Mouse (Mus musculus) heart, adult 8-10 months (tissue): ENCODE data around the gene Ceacam20. TPM values are rescaled to one million over a fixed set of nuclear protein-coding genes. Genes with fewer than 3 reads are reported as not detected.
A peak's percentile ranks its signal among the peaks of the same experiment; 100 is the strongest.
"Not testable (repeated sequence)": the region's sequence is repeated elsewhere in the genome, so short reads cannot be mapped to it uniquely, and the experiment has no call there.

Experiments used
- DNase-seq: peaks from one replicate; pipeline ENCODE4 v3.0.0; 2022; ENCODE audit warnings: low spot score
- total RNA-seq, 4 experiments: library from RNA; stranded (reverse); gene quantifications; 2 replicates each; pipeline ENCODE4 v1.2.4; 2022

The Ceacam20 gene
- not detected for total RNA-seq

DNA sequence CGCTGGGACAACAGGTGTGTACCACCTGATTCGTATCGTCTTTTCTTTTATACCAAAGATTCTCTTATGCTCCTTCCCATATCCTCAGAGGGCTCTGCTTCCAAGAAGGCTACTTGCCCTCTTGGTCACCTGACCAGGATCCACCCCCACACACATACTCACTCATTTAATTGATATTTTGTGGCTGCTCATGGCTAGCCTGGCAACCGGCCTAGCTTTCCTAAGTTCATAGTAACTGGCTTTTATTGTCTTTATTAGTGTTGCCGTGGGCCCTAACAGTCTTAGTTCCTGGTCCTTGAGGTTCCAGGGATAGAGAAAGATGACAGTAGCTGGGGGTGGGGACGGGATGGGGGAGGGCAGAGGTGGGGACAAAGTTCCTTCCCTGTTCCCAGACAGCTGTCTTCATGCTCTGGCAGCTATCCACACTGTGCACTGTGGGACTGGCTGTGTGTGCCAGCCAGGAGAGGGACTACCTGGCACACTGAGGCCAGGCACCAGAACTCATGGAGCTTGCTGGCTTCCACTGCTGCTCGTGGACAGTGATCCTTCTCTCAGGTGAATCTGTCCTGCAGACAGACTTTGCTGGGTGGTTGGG is at the start of gene Ceacam20:
Gene Ceacam20, plus strand, starts transcription at position 428 of the 595 bp plus-strand sequence.
- DNase-seq, result no peak

DNA sequence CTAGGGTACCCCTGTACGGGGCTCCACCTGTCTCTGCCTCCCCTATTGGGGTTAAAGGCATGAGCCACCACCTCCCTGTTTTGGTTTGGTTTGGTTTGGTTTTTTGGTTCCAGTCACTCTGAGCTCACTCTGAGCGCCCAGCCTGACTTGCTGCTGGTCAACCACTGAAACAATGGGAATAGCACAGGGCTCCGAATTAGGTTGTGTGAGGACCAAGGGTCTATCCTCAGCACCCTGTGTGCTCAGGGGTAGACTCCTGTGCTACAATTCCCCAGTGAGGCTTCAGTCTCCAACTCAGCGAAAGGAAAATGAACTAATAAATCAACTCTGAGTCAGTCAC is 45.1 kb upstream of the Ceacam20 start:
- DNase-seq, result no peak

DNA sequence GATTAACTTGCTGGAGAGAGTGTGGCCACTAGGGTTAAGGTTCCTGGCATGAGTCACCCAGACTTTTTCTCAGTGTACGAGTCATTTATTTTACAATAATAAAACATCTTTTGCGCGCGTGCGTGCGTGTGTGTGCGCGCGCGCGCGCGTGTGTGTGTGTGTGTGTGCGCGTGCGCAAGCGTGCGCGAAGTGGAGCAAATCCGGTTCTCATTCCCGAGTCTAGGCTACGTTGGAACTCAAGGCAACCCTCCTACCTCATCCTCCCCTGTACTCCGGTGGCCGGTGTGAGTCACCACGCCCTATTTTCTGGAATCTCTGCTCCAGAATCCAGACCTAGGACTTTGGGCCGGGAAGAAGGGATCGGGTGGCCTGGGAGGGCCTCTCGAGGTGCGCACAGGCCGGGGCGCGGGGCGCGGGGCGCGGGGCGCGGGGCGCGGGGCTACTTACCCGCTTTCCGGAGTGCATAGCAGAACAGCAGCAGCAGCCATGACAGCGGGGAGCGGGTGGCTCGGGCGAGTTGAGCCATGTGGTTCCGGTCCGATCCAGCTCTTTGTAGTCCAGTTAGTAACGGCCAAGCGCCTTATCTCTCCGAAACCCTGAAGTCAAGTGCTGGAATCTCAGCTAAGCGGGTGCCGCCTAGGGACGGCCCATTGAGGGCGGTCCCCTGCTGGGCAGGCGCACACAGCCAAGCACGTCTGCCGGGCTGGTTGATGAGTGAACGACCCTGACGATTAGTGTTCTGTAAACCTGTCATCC is 44.5 kb upstream of the Ceacam20 start, which contains the start of gene Pvr:
Gene Pvr, minus strand, starts transcription at position 655 of the 756 bp plus-strand sequence.
- DNase-seq, result peak; percentile 87

DNA sequence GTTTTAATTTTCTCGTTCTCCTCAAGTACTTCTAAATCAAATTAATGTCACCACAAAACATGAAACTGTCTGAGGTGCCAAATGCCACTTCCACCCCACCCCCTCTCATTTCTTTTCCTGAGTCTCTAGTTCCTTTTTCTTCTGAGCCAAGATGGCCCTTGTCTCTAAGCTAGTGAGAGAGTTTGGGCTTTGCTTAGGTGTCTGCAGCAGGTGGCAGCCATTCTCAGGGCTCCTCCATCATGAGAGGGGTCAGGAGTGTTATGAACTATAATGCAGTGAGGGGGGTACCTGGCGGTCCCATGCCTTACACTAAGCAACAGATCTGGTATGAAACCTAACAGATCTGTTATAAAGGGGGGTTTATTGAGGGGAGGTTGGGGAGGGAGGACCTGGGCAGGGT is 41.9 kb upstream of the Ceacam20 start:
- no peak for DNase-seq

DNA sequence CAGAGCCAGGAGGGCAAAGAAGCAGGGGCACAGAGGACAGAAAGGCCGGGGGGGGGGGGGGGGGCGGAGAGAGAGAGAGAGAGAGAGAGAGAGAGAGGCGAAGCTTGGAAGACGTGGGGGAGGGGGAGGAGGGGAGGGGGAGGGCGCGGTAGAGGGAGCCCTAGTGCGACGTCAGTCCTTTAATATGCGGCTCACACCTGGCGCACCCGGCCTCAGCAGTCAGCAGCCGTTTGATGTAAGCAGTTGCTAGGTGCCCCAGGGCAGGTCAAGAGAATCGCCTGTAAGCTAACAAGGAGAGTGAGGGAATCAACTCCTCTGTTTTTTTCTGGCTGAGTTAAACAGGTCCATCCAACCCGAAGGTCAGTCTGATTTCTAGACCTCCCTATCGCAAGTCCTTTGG is 41.4 kb upstream of the Ceacam20 start:
- no peak for DNase-seq

DNA sequence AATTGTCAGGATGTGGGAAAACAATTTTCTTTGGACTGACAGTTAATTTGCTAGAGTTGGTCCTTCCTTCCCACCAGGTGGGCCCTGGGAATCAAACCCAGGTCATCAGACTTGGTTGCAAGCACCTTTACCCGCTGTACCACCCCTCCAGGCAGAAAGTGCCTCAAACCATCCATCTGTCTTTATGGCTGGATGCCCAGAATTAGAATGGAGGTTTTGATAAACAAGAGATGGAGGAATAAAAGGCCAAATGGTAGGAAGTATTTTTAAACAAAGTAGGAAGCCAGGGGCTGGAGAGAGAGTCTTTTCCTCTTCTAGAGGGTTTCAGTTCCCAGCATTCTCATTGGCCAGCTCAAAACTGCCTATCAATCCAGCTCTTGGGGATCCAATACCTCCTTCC is 39.8 kb upstream of the Ceacam20 start:
- DNase-seq, result no peak

DNA sequence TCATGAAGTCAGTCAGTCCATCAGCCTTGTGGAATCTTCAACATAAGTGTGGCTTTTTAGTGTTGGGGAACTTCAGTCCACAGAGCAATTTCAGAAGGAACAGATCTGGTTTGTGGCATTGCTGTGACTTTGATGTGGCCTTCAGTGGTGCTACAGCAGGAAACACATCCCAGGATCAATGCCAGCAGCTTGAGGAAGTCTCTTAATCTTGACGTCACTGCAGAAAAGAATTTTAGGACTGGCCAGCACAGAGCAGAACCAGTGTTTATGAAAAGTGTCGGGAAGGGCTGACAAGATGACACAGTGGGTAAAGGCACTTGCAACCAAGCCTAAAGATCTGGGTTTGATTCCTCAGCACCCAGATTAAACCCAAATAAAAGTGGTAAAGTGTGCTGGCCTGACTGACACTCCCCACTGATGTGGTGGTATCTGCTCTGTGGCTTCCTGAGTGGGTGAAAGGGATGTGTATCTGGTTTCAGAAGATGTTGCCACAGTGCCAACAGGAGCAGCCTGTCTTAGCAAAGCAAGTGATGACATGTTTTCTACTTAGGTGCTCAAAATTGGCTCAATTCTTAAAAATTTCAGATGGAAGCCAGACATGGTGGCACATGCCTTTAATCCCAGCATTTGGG is 38.2 kb upstream of the Ceacam20 start:
- DNase-seq, result peak; percentile 53

DNA sequence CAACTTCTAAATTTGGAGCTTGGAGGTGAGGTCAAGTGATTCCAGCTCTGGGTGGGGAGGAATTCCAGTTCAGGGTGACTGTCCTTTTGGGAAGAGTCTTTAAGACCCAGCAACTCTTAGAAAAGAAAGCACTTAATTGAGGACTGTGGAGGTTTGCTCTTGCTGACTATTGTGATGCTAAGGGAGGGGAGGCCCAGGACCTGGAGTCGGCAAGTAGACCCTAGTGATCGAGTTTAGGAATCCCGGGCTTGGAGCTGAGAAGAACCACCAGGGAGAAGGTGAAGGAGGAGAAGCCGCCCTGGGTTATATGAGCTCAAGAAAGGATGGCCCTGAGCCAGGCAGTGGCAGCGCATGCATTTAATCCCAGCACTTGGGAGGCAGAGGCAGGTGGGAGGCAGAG is 36.7 kb upstream of the Ceacam20 start:
- no peak for DNase-seq

DNA sequence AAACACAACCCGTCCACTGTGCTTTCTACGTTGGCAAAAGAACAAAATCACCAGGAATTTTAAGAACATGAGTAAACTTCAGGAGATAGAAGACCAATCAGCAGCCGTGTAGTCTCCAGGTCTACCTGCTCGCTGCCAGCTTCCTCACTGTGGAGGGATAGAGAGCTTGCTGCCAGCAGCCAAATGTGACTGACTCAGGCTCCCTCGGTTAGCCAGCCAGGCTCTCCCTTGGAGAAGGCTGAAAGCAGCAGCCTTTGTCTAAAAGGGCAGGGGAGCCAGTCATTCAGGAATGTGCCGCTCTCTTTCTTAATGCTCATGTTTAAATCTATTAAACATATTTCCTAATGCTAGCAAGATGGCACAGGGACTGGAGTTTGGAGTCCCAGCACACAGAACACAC is 34.7 kb upstream of the Ceacam20 start:
- DNase-seq, result not testable (repeated sequence)

DNA sequence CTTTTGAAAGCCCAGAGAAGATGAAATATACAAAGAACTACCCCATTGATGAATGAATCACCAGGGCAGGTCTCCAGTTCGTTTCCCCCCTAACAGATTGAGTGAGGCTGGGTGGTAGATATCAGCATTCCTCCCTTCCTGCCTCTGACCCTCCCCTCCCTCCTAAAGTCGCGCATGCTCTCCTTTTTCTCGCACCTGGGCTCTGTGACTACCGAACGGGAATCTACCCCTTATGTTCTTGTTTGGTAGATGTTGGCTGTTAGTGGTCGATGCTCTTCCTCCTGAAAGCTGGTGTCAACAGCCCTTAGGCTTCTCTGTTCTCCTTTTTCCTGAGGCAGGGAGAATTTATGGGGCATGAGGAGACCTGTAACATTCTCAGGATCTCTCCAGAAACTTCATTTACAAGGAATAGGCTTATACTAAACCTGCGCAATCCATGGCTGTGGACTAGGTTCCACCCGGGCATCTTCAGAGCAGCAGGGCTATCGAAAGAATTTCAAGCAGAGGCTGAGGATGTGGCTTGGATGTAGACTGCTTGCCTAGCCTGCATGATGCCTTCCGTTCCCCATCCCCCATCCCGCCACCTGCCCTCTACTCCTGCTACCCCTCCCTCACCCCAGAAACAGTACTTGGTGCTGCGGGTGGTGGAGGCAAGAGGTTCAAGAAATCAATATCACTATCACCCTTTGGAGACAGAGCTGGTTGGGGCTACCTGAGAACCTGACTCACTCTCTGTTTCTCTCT is 32.9 kb upstream of the Ceacam20 start:
- no peak for DNase-seq

DNA sequence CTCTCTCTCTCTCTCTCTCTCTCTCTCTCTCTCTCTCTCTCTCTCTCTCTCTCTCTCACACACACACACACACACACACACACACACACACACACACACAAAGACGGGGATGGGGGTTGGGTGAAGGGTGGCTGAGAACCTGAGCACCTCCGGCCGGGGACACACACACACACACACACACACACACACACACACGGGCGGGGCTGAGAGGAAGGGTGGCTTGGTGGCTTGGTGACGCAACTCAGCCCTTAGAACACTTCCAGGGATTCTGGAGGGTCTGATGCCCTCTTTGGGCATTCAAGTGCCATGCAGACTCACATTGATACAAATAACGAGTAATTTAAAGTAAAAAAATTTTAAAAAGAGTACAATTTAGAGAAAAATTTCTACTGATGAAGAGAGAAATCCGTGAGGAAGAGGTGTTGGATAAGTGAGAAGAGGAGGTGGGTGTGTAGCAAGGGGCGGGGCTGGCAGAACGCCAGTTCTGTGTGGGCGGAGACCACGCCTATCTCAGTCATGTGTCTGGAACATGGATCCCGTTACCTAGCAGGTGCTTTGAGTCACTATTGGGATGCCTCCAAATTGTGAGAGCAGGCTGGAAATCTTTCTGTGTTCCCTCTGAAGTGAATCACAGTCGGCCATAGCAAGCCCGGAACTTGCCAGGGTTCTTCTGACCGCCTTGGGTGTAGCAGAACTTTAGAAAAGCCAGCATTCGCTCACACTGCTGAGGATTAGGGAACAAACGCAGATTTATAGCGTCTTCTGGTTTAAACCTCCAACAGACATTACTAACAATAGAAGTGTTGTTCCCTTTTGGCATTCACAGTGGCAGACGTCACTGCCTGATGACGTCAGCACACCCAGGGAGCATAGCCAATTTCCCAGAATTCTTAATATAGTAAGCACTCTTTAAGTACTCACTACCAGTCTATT is 32.1 kb upstream of the Ceacam20 start:
- DNase-seq, result peak; percentile 86

DNA sequence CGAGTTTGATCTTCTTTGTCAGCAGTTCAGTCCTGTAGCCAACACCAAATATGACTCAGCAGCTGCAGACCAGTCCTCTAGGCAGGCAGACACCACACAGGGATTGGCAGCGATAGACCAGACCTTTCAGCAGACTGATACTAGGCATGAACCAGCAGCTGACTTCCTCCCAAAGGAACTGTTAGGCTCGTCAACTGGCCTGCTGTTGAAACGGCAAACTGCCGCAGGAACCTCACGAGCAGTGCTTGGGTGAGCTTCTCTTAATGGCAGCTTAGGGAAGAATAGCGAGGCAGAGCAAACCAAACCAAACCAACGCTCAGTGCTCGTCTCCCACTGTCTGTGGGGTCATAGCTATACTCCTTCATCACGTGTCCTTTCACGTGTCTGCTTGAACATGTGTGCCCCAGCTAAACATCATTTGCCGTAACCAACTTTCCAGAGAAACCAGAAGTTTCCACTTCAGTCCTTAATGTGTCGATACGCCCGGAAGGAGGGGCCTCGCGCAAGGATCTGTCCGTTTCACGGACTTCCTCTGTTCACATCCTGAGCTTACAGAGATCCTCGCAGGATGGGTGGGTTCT is 30.0 kb upstream of the Ceacam20 start:
- peak; percentile 74 for DNase-seq

DNA sequence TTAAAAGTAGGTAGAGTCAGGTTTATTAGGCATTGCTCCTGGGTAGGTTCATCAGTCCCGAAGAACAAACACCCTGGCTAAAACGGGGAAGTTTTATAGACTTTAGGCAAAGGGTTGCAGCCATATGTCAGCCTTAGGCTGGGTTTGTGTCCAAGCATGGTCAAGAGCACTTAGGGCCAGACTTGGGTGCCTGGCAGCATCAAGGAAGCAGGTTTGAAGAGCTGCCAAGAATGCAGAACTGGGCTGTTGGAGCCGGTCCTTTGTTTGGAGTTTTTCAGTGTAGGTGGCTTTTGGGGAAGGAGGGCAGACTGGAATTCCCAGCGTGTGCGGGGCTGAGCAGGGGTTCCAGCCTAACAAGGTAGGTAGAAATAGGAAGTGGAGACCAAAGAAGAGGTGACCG is 29.3 kb upstream of the Ceacam20 start:
- DNase-seq, result peak; percentile 46

DNA sequence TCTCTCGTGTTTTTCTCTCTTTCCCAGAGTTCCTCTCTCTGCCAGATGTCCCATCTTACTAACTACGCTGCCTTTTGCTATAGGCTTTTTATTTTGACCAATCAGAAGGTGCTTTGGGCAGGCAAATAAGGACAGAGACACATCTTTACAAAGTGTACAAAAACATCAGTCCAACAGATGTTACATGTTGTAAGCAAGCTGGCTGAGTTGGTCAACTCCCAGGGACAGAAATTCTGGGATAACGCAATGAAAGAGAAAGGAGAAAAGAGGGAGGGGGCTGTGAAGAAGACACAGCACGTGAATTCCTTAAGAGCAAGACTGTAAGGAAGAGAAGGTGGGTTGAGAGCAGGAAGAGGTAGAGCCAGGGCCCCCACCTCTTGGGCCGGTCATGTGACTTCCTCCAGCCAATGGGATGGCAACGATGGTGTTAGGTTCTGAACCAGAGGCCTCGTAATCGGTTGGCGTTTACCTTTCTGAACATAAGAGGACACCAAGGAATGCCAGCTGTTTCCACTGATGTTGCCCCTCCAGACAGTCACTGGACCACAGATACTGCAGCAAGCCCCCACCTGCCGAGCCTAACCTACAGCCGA is 27.9 kb upstream of the Ceacam20 start:
- no peak for DNase-seq

DNA sequence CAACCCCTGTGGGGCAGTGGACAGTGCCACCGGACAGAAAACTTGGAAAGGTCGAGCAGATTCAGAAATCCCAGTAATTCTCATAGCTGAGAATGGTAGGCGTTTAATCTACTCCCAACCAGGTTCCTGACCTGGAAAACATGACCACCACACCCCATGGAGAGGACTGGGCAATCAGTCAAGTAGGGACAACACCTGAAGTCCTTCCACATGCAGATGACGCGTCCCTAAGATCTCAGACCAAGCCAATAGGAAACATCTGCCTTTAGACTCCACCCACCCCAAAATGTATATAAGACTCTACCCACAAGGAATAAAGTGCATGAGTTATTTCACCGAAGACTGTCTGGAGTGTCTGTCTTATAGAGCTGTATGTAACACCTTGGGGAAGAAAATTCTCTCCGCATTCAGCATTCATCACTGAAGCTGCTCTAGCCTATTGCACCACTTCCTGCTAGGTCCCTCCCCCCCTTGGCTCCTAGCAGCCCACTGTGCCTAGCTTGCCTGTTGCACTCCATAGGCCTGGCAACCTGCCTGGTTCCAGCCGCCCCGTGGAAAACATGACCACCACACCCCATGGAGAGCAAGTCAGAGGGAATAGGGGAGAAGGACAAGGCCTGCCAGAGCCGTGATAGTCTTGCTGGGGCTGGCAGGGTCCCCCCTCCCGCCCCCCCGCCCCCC is 25.5 kb upstream of the Ceacam20 start:
- DNase-seq, result peak; percentile 87

DNA sequence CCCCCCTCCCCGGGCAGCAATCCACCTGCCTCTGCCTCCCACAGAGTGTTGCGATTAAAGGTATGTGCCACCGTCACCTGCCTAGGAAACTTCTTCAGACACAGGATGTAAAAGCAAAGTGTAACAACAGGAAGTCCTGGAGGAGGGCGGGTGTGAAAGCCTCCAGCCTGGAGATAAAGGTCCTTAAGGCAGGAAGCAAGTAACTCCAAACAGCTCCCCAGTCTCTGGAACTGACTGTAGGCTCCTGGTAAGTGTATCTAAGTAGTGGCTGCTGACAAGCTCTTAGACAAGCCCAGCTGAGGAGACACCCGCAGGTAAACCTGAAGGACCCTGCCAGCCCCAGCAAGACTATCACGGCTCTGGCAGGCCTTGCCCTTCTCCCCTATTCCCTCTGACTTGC is 25.0 kb upstream of the Ceacam20 start:
- DNase-seq, result peak; percentile 40

DNA sequence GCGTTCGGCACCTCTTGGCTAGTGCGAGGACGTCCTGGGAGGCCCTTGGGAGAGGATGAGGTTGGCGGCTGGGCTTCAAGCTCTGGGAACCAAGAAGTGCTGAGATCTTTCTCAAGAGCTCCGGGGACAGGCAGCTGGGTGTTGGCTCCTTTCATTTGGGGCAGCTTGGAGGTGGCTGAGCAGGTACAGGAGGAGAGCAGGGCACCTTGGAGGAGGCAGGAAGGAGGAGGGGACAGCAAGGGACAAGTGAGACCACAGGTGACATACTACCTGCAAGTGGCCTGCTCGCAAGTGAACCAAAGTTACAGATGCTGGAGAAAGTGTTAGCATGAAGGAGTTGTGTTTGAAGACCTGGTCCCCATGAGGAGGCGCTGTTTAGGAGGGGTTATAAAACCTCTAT is 20.5 kb upstream of the Ceacam20 start:
- DNase-seq, result no peak

DNA sequence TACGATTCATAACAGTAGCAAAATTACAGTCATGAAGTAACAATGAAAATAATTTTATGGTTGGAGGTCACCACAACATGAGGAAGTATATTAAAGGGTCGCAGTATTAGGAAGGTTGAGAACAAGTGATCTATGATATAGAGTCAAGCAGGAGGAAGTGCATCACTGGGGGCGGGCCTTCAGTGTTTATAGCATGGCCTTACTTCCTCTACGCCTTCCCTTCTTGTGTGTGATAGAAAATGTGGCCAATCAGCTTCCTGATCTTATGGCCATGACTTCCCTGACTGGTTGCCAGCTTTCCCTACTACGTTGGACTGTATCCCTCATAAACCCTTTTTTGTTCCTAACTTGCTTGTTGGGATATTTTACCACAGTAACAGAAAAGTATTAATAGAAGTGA is 20.0 kb upstream of the Ceacam20 start:
- no peak for DNase-seq

DNA sequence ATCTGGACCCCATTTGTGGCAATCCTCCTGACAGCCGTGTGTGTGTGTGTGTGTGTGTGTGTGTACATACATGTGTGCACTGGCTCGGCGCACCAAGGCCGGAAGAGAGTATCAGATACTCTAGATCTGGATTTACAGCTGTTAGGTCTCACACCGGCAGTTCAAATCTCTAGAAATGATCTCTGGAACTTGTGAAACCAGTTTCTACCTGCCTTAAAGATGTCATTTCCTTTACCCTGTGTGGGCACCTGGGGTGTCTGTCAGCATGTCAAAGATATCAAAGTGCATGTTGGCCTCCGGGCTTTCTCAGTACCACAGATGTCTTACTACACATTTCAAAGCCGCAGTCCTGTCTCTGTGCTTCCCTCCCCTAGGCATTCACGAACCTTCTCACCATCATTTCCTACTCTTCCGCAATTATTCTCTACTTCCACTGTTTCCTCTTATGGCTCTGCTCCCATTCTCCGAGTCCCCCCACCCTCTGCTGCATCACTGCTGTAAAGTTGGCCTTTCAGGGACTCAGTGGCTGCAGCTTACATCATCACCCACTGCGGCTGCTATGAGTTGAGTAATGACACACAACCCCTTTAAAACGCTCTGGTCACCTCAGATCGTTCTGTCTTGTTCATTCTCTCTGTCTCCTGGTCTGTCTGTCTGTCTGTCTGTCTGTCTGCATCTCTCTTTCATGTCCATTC is 19.2 kb upstream of the Ceacam20 start:
- no peak for DNase-seq
